Mouse (Mus musculus) ES-E14 (cell line): Measurements from ENCODE around the gene Nfu1.

Source experiments
- HCFC1 ChIP-seq: IDR thresholded peaks from 2 replicates; pipeline ENCODE4 v1.6.1; 2012; ENCODE audit warnings: low read length, inconsistent platforms, borderline replicate concordance; ENCODE audit not compliant: insufficient read depth
- MAFK ChIP-seq: IDR thresholded peaks from 2 replicates; pipeline ENCODE4 v1.6.1; 2014; ENCODE audit warnings: mild to moderate bottlenecking, low read depth, low read length, inconsistent platforms; ENCODE audit not compliant: insufficient read depth

- no peak for TF ChIP-seq HCFC1
- TF ChIP-seq MAFK: no peak
Measured at GRCm38 (mm10) chr6:87054193-87054592, 45.2 kb downstream of the Nfu1 start.
